Mouse (Mus musculus) neural tube, embryonic 15.5 days (tissue): ENCODE data around the gene Trmt10a. TPM values are rescaled to one million over a fixed set of nuclear protein-coding genes. Genes with fewer than 3 reads are reported as not detected.
A peak's percentile ranks its signal among the peaks of the same experiment; 100 is the strongest.

Source experiments
- ATAC-seq: fragments of 200-750 bp; cut with Nextera tagmentation; 2 replicates; pipeline ENCODE4 v1.8.0; 2017; ENCODE audit warnings: mild to moderate bottlenecking, moderate TSS enrichment, moderate library complexity; ENCODE audit not compliant: low FRiP score
- H3K27ac ChIP-seq: fragments of 300-500 bp; sonication (generic); replicated peaks from 2 replicates; pipeline ENCODE4 v1.5.1; 2015; ENCODE audit warnings: mild to moderate bottlenecking, inconsistent platforms
- H3K27me3 ChIP-seq: fragments of 300-500 bp; sonication (generic); replicated peaks from 2 replicates; pipeline ENCODE4 v1.6.1; 2015; ENCODE audit warnings: inconsistent platforms
- H3K36me3 ChIP-seq: fragments of 300-500 bp; sonication (generic); 2 replicates; pipeline ENCODE4 v1.6.1; 2015; ENCODE audit warnings: inconsistent platforms
- H3K4me1 ChIP-seq: fragments of 300-500 bp; sonication (generic); 2 replicates; pipeline ENCODE4 v1.6.1; 2015; ENCODE audit warnings: inconsistent platforms
- H3K4me2 ChIP-seq: fragments of 300-500 bp; sonication (generic); 2 replicates; pipeline ENCODE4 v1.6.1; 2015; ENCODE audit warnings: inconsistent platforms, mild to moderate bottlenecking, moderate library complexity
- H3K4me3 ChIP-seq: fragments of 300-500 bp; sonication (generic); replicated peaks from 2 replicates; pipeline ENCODE4 v1.5.1; 2015; ENCODE audit warnings: mild to moderate bottlenecking, inconsistent platforms
- H3K9ac ChIP-seq: fragments of 300-500 bp; sonication (generic); replicated peaks from 2 replicates; pipeline ENCODE4 v1.6.1; 2015; ENCODE audit warnings: mild to moderate bottlenecking, inconsistent platforms
- H3K9me3 ChIP-seq: fragments of 300-500 bp; sonication (generic); replicated peaks from 2 replicates; pipeline ENCODE4 v1.6.1; 2016; ENCODE audit warnings: inconsistent platforms
- WGBS: fragments of 180-500 bp; shearing (Covaris S2); methylation state at CpG from one replicate; pipeline ENCODE4 v1.1.7; 2015; ENCODE audit warnings: mixed read lengths; 5-methylcytosine and 5-hydroxymethylcytosine counted together
- polyA plus RNA-seq: library from polyadenylated mRNA; unstranded; fragments of >200 nt; fragmentation: Nextera tagmentation; extraction: Ambion mirVana; gene quantifications from 2 replicates; pipeline ENCODE4 v1.2.1, GENCODE M21; 2015

Trmt10a gene
- 8.4 and 9.4 TPM in 2 replicates for polyA plus RNA-seq

DNA sequence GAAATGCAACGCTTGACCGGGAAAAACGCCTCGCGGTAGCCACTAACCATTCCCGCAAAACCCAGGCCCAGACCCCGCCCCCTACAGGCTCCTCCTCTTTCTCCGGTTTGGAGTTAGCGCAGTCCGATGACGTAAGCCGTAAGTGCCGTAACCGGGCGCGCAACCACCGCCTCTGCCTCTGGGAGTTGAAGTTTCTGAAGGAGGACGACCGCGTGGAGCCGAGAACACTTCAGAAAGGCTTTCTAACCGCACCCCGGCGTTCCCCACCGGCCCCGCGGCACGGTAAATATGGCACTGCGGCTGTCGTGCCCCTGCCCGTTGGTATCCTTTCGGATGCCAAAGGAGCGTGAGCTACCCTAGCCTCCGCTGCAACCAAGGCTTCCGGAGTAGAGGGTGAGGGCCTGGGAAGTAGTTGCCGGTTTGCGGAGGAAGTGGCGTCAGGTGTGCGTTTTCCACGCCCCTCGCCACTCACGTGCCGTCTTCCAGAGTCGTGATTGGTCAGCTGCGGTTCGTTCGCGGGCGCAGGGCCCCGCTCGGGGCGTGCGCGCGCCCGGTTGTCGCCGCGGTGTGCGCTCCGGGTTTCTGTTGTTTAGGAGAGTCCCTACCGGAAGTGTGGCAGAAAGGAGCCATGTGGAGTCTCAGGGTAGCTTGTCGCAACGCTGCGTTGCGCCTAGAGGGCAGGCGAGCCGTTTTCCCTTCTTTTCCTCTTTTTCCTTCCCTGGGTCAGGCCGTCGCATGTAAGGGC, at the start of gene Trmt10a:
Gene Trmt10a, plus strand, starts transcription at position 134 of the 745 bp plus-strand sequence.
- H3K9me3 ChIP-seq = no peaks in the 10 kb centered on the region
- H3K36me3 ChIP-seq = no peaks in the 10 kb centered on the region
- peaks cover 9% of the 10 kb centered on the region; the same call in 1 of the 2 replicates for H3K4me1 ChIP-seq
- under 1% methylated on average over 70 of the region's 70 CpGs for WGBS
- ATAC-seq = peak; percentile 98
- H3K27me3 ChIP-seq = no peaks in the 10 kb centered on the region
- peak within 1 kb of the TSS; percentile 78 for H3K4me3 ChIP-seq
- peak within 1 kb of the TSS; percentile 76 for H3K4me2 ChIP-seq
- peak within 1 kb of the TSS; percentile 99 for H3K27ac ChIP-seq
- peak within 1 kb of the TSS; percentile 71 for H3K9ac ChIP-seq

DNA sequence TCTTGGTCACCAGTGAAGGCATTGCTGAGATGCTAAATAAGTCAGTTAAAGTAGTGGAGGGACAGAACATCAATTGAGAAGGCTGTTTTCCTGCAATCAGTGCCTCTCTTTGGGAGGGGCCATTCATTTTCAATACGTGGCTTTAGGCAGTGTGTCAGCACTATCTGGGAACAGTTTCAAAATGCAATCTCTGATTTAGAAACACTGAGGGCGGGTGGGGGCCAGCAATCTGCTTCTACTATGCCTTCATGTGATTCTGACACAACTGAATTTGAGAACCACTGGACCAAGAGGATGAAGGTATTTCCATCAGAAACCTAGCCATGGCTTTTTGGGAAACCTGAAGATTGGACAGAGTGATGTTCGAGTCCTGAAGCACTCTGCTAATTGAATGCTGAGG, 47.9 kb upstream of the Trmt10a start:
- no peak for ATAC-seq
- WGBS = 70% methylated on average over 3 of the region's 3 CpGs
- no peak overlapping the region for H3K27ac ChIP-seq

DNA sequence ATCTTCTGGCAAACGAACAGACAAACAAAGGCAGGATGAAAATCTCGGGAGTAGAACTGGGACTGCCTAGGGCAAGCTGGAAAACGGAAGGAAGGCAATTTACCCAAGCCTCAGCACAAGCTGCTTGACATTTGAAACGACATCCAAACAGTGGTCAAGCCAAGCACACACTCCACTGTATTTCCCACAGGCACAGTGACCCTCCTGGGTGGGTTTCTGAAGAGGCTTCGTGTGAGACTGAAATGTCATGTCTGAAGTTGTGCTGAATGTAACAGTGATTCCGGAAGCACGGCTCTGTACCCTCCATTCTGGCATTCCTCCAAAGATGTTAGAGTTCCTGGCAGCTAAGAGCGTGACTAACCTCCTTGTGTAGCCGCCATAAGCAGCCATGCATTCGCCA, 47.5 kb upstream of the Trmt10a start:
- no peak overlapping the region for H3K4me3 ChIP-seq
- no peaks in the 10 kb centered on the region for H3K27me3 ChIP-seq
- no peaks in the 10 kb centered on the region for H3K4me1 ChIP-seq
- no peak overlapping the region for H3K4me2 ChIP-seq
- ATAC-seq = peak; percentile 65; the same call in 1 of the 2 replicates
- H3K9ac ChIP-seq = no peak overlapping the region
- 46% methylated on average over 10 of the region's 10 CpGs for WGBS
- H3K27ac ChIP-seq = no peak overlapping the region
- H3K9me3 ChIP-seq = no peaks in the 10 kb centered on the region
- H3K36me3 ChIP-seq = no peaks in the 10 kb centered on the region

More for the DNA sequence above, 47.9 kb upstream of the Trmt10a start:
- H3K9ac ChIP-seq = no peak overlapping the region
- H3K4me1 ChIP-seq = no peaks in the 10 kb centered on the region
- H3K27me3 ChIP-seq = no peaks in the 10 kb centered on the region
- H3K4me3 ChIP-seq = no peak overlapping the region
- H3K9me3 ChIP-seq = no peaks in the 10 kb centered on the region
- H3K36me3 ChIP-seq = no peaks in the 10 kb centered on the region
- H3K4me2 ChIP-seq = no peak overlapping the region

DNA sequence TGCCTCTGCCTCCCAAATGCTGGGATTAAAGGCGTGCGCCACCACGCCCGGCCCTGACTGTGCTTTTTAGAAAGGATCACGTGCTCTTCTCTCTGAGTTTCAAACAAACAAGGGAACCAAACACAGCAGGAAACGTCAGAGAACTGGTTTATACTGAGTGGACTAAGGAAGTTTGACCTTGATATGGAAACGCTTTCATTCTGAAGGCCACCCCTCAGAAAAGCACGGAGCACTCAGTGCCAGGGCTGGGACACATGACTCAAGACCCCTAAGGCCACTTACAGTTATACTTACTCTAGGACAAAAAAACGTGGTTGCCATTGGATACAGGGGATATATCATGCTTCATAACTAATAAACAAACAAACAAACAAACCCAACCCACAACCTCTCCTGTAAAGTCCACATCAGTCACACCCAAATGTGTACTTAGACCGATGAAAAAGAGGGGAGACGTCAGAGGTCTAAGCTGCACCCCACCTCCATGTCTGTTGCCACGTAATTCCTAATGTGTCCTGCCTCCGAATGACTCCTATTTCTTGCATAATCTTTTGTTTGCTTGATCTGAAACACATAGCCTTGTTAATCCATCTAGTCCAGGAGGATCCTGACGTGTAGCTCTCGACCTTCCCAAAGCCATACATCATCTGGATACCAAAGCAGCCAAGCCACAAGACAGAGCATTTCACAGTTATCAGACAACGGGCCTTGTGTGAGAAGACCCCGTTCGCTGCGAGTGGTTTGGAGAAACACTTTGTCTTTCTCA, 46.8 kb upstream of the Trmt10a start:
- no peaks in the 10 kb centered on the region for H3K9me3 ChIP-seq
- no peak overlapping the region for H3K9ac ChIP-seq
- H3K4me1 ChIP-seq = no peaks in the 10 kb centered on the region
- H3K4me2 ChIP-seq = no peak overlapping the region
- no peak for ATAC-seq
- H3K27ac ChIP-seq = no peak overlapping the region
- H3K27me3 ChIP-seq = no peaks in the 10 kb centered on the region
- H3K4me3 ChIP-seq = no peak overlapping the region
- WGBS = 82% methylated on average over 19 of the region's 19 CpGs
- no peaks in the 10 kb centered on the region for H3K36me3 ChIP-seq

DNA sequence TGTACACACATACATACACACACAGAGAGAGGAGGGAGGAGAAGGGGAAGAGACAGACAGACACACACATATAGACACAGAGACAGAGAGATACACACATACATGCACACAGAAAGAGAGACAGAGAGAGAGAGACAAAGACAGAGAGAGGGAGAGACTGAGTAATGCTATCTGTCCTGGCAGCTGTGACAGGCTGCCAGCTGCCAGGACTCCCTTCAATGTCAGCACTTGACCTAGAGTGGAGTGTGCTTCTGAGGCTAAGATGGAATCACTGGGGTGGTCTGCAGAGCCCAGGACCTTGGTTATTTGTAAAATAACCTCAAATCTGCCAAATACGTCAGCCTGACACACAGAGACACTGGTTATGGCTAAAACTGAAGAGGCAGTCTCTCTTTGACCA, 45.5 kb upstream of the Trmt10a start:
- H3K36me3 ChIP-seq = no peaks in the 10 kb centered on the region
- H3K9ac ChIP-seq = no peak overlapping the region
- no peak overlapping the region for H3K4me2 ChIP-seq
- no peaks in the 10 kb centered on the region for H3K27me3 ChIP-seq
- H3K4me1 ChIP-seq = no peaks in the 10 kb centered on the region
- WGBS = 82% methylated on average over 1 of the region's 1 CpGs
- H3K9me3 ChIP-seq = no peaks in the 10 kb centered on the region
- H3K4me3 ChIP-seq = no peak overlapping the region
- ATAC-seq = no peak
- no peak overlapping the region for H3K27ac ChIP-seq

DNA sequence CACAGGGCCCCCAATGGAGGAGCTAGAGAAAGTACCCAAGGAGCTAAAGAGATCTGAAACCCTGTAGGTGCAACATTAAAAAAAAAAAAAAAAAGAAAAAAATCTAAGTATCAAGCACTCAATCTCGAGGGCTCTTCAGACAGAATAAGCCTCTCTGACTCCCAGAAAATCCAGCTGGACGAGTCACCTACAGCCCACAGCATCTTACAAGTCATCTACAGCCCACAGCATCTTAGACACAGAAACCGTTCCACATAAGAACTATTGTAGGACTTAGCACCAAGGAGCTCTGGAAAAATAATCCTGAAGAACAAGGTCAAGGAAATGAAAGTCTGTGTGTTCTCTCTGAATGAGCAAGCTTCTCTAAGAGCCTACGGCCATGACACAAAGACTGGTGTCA, 41.3 kb upstream of the Trmt10a start:
- Histone ChIP-seq H3K9ac (no peak overlapping the region), H3K27me3 (no peaks in the 10 kb centered on the region), H3K36me3 (no peaks in the 10 kb centered on the region), H3K4me1 (no peaks in the 10 kb centered on the region), H3K9me3 (no peaks in the 10 kb centered on the region), H3K27ac (no peak overlapping the region), H3K4me2 (no peak overlapping the region), H3K4me3 (no peak overlapping the region)
- ATAC-seq = no peak
- 92% methylated on average over 4 of the region's 4 CpGs for WGBS

DNA sequence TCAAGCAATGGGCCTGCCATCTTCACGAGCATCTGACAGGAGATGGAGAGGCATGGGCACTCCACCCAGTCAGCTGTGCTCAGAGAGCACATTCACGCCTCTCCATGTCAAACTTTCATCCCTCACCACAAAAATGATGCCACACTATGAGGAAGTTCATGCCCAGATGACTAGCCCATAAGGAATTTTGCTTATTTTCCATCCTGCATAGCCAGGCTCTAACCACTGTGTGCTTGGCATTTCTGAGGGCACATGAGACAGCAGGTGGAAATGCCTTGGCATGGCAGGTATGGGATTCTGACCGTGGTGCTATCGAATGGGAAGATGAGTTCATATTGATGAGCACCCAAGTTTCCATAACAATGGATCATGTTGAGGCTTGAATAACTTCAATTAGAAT, 39.6 kb upstream of the Trmt10a start:
- Histone ChIP-seq H3K9ac (no peak overlapping the region), H3K27me3 (no peaks in the 10 kb centered on the region), H3K27ac (no peak overlapping the region), H3K4me1 (no peaks in the 10 kb centered on the region), H3K4me2 (no peak overlapping the region), H3K9me3 (no peaks in the 10 kb centered on the region), H3K36me3 (no peaks in the 10 kb centered on the region), H3K4me3 (no peak overlapping the region)
- no peak for ATAC-seq
- WGBS = 91% methylated on average over 4 of the region's 4 CpGs

DNA sequence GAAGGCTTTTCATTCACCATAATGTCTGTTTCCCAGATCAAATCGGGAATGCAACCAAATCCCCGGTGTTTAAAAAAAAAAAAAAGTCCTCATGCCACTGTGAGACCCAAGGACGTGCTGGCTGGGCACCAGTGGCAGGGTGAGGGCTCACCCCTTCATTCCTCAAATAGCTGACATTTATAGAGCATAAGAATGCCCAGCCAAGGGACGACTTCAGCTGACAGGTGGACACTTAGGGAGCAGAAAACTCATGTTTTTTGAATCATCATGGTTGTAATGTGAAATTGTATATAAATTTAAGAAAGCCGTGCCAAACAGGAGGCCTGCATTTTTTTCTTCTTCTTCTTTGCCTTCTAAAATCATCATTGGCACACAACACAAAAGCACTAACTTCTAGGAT, 38.2 kb upstream of the Trmt10a start:
- Histone ChIP-seq H3K4me1 (no peaks in the 10 kb centered on the region), H3K27ac (no peak overlapping the region), H3K4me2 (no peak overlapping the region), H3K36me3 (no peaks in the 10 kb centered on the region), H3K9me3 (no peaks in the 10 kb centered on the region), H3K4me3 (no peak overlapping the region), H3K27me3 (no peaks in the 10 kb centered on the region), H3K9ac (no peak overlapping the region)
- 75% methylated on average over 5 of the region's 5 CpGs for WGBS
- ATAC-seq = no peak

DNA sequence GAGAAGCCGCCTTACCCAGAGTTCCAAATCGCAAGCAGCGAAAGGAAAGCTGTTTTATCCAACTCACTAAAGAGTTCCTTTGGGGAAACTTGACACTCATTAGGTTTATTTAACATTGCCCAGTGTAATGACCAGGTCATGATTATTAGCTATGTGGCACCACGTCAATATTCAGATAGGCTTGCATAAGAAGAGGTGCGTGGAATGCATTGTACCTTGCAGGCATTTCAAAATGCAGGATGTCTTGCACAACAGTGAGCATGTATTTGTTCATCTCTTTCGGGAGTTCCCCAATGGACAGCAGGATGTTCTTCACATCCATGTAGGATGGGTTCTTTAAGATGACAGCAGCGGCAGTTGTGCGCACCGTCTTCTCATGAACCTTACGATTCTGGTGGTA, 36.4 kb upstream of the Trmt10a start:
- WGBS = 94% methylated on average over 10 of the region's 10 CpGs
- no peaks in the 10 kb centered on the region for H3K4me1 ChIP-seq
- no peaks in the 10 kb centered on the region for H3K9me3 ChIP-seq
- no peaks in the 10 kb centered on the region for H3K36me3 ChIP-seq
- no peak overlapping the region for H3K27ac ChIP-seq
- no peak overlapping the region for H3K4me2 ChIP-seq
- no peaks in the 10 kb centered on the region for H3K27me3 ChIP-seq
- ATAC-seq = no peak
- H3K4me3 ChIP-seq = no peak overlapping the region
- no peak overlapping the region for H3K9ac ChIP-seq

DNA sequence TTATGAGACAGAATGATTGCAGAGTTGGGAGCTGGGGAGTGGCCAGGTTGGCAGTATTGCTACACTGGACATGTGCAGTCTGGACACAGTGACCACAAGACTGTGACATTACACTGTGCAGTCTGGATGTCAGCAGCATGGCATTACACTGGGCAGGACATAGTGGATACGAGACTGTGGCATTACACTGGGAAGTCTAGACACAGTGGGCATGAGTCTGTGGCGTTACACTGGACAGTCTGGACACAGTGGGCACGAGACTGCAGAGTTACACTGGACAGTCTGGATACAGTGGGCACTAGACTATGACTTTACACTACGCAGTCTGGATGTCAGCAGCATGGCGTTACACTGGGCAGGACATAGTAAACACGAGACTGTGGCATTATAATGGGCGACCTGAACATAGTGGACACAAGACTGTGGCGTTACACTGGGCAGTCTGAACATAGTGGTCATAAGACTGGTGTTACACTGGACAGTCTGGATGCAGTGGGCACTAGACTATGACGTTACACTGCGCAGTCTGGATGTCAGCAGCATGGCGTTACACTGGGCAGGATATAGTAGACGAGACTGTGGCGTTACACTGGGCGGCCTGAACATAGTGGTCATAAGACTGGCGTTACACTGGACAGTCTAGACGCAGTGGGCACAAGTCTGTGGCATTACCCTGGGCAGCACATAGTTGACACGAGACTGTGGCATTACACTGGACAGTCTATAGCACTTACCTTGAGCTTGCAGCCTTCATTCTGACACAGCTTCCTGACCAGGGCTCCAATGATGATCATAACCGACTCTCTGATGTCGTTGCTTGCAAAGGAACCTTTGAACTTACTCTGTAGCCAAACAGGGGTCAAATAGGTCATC, 32.1 kb upstream of the Trmt10a start:
- H3K4me3 ChIP-seq = no peak overlapping the region
- H3K4me2 ChIP-seq = no peak overlapping the region
- H3K9me3 ChIP-seq = no peaks in the 10 kb centered on the region
- H3K27ac ChIP-seq = no peak overlapping the region
- ATAC-seq = no peak
- H3K36me3 ChIP-seq = no peaks in the 10 kb centered on the region
- 94% methylated on average over 19 of the region's 19 CpGs for WGBS
- no peaks in the 10 kb centered on the region for H3K4me1 ChIP-seq
- no peak overlapping the region for H3K9ac ChIP-seq
- H3K27me3 ChIP-seq = no peaks in the 10 kb centered on the region

DNA sequence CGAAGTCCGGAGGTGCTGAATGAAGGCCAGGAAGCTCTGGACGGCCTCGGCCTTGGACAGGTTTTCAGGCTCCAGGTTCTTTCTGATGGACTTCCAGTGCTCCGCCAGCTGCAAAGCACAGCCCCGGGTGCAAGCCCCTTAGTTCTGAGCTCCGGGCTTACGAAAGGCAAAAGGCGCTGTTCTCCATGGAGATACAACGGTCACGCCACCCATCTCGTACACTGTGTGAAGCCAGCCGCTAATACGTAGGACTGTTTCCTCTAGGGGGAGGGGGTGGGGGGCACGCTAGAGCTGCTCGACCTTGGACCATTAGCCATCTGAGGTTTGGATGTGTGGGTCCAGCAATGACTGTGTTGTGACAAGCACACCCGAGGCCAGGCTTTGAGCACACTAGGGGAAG, 29.1 kb upstream of the Trmt10a start:
- H3K4me3 ChIP-seq = no peak overlapping the region
- H3K27me3 ChIP-seq = no peaks in the 10 kb centered on the region
- no peaks in the 10 kb centered on the region for H3K4me1 ChIP-seq
- no peaks in the 10 kb centered on the region for H3K9me3 ChIP-seq
- H3K9ac ChIP-seq = no peak overlapping the region
- no peak overlapping the region for H3K27ac ChIP-seq
- ATAC-seq = no peak
- WGBS = 83% methylated on average over 17 of the region's 17 CpGs
- H3K36me3 ChIP-seq = no peaks in the 10 kb centered on the region
- H3K4me2 ChIP-seq = no peak overlapping the region
